Mouse (Mus musculus): ENCODE results near the gene Car6.

GRCm38 (mm10) chr4:150155301-150155700 lies 45.8 kb downstream of the Car6 start:
- TF ChIP-seq CTCF (conservative IDR thresholded peaks at IDR 0.05 in 1 of 2, IDR thresholded peaks at IDR 0.05 in 1 of 2; ENCODE audit: low read depth in 2 of 2, low read length in 2 of 2): no peak
- no peak for TF ChIP-seq POLR2AphosphoS2 (IDR thresholded peaks at IDR 0.05; ENCODE audit: low read depth, low read length)
- TF ChIP-seq EP300 (IDR thresholded peaks at IDR 0.05; ENCODE audit: low read length): no peak
- no peak for TF ChIP-seq ETS1 (conservative IDR thresholded peaks at IDR 0.05; ENCODE audit: low read depth, low read length)
- no peak for TF ChIP-seq MAX (IDR thresholded peaks at IDR 0.05; ENCODE audit: low read length)
- TF ChIP-seq MYC (IDR thresholded peaks at IDR 0.05; ENCODE audit: low read depth, low read length): no peak
- no peak for TF ChIP-seq POLR2A (IDR thresholded peaks at IDR 0.05; ENCODE audit: low read depth, low read length)
- TF ChIP-seq TCF12 (IDR thresholded peaks at IDR 0.05; ENCODE audit: low read depth, low read length): no peak
